Mouse (Mus musculus) R1 (cell line): ENCODE measurements at regions not wholly inside any gene's neighbourhood (a gene's known extent, or its start where the extent isn't known, plus 50 kb on each side); places are given as distances from the start of the nearest gene placed in this dataset.

Experiments used
- DNase-seq: peaks from one replicate; pipeline ENCODE4 v3.0.0-alpha.2; 2018; ENCODE audit warnings: low read depth, low spot score

DNA sequence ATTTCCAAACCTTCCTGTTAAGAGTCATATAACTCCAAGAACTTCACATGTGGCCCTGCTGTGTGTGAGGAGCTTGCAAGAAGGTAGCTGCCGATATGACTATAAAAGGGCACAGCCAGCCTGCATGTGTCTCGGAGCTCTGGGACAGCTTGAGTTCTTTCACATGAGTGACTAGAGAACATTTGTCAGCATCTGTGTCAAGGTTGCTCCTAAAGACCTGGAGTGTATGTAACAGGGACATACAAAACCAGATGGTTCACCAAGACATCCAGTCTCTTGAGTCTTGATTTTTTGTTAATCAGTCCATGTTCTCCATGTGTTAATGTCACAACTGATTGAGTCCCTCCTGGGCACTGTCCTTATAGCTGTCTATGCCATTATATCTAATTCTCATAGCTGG is 126.2 kb upstream of the Pcsk2 start:
- no peak for DNase-seq

- no peak for DNase-seq
These were observed 95.3 kb upstream of the Pcsk2 start for GRCm38 (mm10) chr2:143450680-143451079.

GRCm38 (mm10) chr2:143451256-143451655 is 94.7 kb upstream of the Pcsk2 start:
- DNase-seq = no peak

GRCm38 (mm10) chr2:143451661-143452060 is 94.3 kb upstream of the Pcsk2 start:
- DNase-seq = peak; percentile 32

DNA sequence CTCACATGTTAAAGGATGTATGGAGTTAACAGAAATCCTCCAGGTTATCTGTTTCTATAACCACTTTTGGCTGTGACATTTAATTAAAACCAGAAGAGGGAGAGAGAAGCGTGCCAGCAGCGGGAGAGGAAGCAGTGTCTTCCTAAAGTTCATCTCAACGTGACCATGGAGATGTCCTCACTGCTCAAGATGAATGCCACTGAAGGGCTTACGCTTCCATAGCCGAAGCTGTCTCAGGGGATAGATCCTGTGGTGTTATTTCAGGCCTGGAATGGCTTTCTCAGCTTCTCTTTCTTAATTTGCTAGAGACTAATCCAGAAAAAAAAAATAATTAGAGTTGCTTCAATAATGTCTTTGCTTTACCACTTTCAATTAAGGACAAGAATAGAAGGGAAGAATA is 78.0 kb upstream of the Pcsk2 start:
- DNase-seq = no peak

- no peak for DNase-seq
These were observed 74.6 kb upstream of the Pcsk2 start for GRCm38 (mm10) chr2:143471394-143471793.

DNA sequence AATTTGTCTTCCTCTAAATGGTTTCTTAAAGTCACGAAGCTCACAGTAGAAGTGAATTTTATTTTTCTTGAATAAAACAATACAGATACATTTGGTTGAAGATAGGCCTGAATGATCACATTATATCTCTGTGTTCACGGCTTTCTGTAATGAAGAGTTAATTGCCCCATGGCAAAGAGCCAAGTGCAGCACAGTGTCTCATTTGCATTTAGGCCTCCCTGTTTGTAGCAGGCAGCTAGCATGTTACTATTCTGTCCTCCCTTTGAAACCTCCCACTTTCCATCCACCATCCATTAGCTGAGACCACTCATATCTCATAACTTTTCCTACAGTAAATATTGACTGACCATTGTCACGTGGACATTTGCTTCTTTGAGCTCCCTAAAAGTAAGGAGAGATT is 55.1 kb upstream of the Pcsk2 start:
- DNase-seq = no peak
